Mouse (Mus musculus) cerebellum, adult 2 months (tissue): ENCODE measurements at regions not wholly inside any gene's neighbourhood (a gene's known extent, or its start where the extent isn't known, plus 50 kb on each side); places are given as distances from the start of the nearest gene placed in this dataset.

Experiments used
- DNase-seq, 2 experiments: peaks; one replicate each; pipeline ENCODE4 v3.0.0; 2021
- H3K27ac ChIP-seq: fragments of 200-500 bp; 2 replicates; pipeline ENCODE4 v1.5.1; 2012; ENCODE audit warnings: low read length, control low read depth, inconsistent platforms; ENCODE audit not compliant: insufficient read depth
- H3K27me3 ChIP-seq: fragments of 200-500 bp; 2 replicates; pipeline ENCODE4 v1.6.1; 2012; ENCODE audit warnings: inconsistent platforms, mild to moderate bottlenecking, low read length, moderate library complexity; ENCODE audit not compliant: control insufficient read depth, insufficient read depth
- H3K4me1 ChIP-seq: fragments of 200-500 bp; 2 replicates; pipeline ENCODE4 v1.6.1; 2011; ENCODE audit warnings: low read length; ENCODE audit not compliant: control insufficient read depth, insufficient read depth
- H3K4me3 ChIP-seq: fragments of 200-500 bp; replicated peaks from 2 replicates; pipeline ENCODE3; 2011; ENCODE audit warnings: mild to moderate bottlenecking, low read depth, low read length, control low read depth; ENCODE audit not compliant: insufficient read depth
- CTCF ChIP-seq: fragments of 200-500 bp; IDR thresholded peaks from 2 replicates; pipeline ENCODE4 v1.5.1; 2011; ENCODE audit warnings: low read depth, mild to moderate bottlenecking, control low read depth, low read length, moderate library complexity, borderline replicate concordance; ENCODE audit not compliant: insufficient read depth
- POLR2A ChIP-seq: fragments of 200-500 bp; IDR thresholded peaks from 2 replicates; pipeline ENCODE4 v1.6.1; 2011; ENCODE audit warnings: low read length, control low read depth, borderline replicate concordance; ENCODE audit not compliant: insufficient read depth
- WGBS: fragments of 180-500 bp; shearing (Covaris S2); methylation state at CpG from one replicate; pipeline ENCODE4 v1.1.7; 2018; 5-methylcytosine and 5-hydroxymethylcytosine counted together

DNA sequence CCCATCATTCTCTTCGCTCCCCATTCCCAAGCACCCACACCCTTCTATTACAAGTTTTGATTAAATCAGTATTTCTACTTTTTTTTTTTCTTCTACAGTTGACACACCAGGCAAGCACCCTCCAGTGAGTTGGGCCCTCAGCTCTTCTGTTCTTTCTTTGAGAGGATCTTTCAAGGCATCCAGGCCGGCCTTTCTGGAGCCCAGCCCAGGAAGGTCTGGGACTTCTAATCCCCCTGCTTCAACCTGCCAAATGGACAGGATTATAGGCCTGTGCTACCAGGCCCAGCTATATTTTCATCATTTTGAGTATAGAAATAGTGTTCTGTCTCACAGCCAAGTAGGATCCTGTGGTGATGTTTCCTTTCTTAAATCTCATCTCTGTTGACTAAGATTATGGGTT lies 94.0 kb upstream of the Nebl start:
- Histone ChIP-seq H3K27me3 (no peaks in the 10 kb centered on the region), H3K4me3 (no peak overlapping the region), H3K4me1 (no peaks in the 10 kb centered on the region), H3K27ac (no peak overlapping the region)
- 66% methylated on average over 2 of the region's 2 CpGs for WGBS
- TF ChIP-seq CTCF (no peak), POLR2A (no peak)
- DNase-seq, result no peak

DNA sequence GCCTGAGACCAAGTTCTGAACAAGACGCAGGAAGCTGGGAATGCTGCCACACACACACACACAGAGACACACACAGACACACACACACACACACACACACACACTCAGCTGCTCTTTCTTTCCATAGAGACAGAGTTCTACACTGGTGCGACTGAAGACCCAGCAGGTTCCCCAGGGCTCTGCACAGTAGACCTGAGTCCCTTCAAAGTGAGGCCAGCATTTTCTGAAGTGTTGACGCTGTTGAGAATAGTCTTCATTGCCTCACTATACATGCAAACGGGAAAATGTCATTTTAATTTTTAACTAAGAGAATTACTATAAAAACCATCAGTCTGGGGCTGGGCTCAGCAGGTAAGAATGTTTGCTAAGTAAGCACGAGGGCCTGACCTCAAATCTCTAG lies 92.9 kb upstream of the Nebl start:
- Histone ChIP-seq H3K27ac (no peak overlapping the region), H3K4me3 (no peak overlapping the region), H3K27me3 (no peaks in the 10 kb centered on the region), H3K4me1 (no peaks in the 10 kb centered on the region)
- DNase-seq, result no peak
- no peak for TF ChIP-seq CTCF
- no peak for TF ChIP-seq POLR2A
- 91% methylated on average over 5 of the region's 5 CpGs for WGBS

DNA sequence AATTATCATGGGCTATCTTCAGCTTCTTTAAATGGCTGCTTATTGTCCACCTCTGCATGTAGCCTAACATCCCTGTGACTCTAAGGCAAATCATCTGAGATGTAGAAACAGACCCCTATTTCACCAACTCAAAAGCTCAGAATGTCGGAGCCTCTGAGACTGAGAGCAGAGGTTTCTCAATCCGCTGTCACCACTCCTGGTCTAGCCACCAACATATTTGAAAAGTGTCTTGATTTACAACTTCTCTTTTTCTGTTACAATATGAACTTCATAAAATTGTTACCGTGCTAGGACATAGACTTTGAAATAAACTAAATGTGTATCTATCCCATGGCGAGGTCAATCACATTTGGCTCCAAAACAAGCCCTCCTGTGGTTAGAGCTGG lies 91.3 kb upstream of the Nebl start:
- no peaks in the 10 kb centered on the region for H3K27me3 ChIP-seq
- WGBS, result 89% methylated on average over 4 of the region's 4 CpGs
- TF ChIP-seq CTCF, result no peak
- no peak for TF ChIP-seq POLR2A
- no peak overlapping the region for H3K4me3 ChIP-seq
- no peak for DNase-seq
- no peaks in the 10 kb centered on the region for H3K4me1 ChIP-seq
- no peak overlapping the region for H3K27ac ChIP-seq

GRCm38 (mm10) chr2:17821878-17822620 lies 90.8 kb upstream of the Nebl start:
- TF ChIP-seq CTCF (no peak), POLR2A (no peak)
- no peak overlapping the region for H3K27ac ChIP-seq
- 92% methylated on average over 13 of the region's 13 CpGs for WGBS
- no peaks in the 10 kb centered on the region for H3K4me1 ChIP-seq
- no peak for DNase-seq
- H3K4me3 ChIP-seq, result no peak overlapping the region
- H3K27me3 ChIP-seq, result no peaks in the 10 kb centered on the region

- whole genome bisulfite sequencing, result 48% methylated on average over 7 of the region's 7 CpGs
- no peak for TF ChIP-seq POLR2A
- TF ChIP-seq CTCF, result no peak
Measured at GRCm38 (mm10) chr2:17811943-17812670, 80.8 kb upstream of the Nebl start.

More at GRCm38 (mm10) chr2:17811943-17812670, 80.8 kb upstream of the Nebl start:
- H3K27ac ChIP-seq, result no peak overlapping the region
- no peaks in the 10 kb centered on the region for H3K4me1 ChIP-seq
- no peak overlapping the region for H3K4me3 ChIP-seq
- DNase-seq, result no peak
- no peaks in the 10 kb centered on the region for H3K27me3 ChIP-seq
